Mouse (Mus musculus) forebrain, postnatal 0 days (tissue): Measurements from ENCODE around the gene Gm10799. TPM values are rescaled to one million over a fixed set of nuclear protein-coding genes. Genes with fewer than 3 reads are reported as not detected.

Source experiments
- ATAC-seq: fragments of 200-750 bp; cut with Nextera tagmentation; 2 replicates; pipeline ENCODE4 v1.8.0; 2017; ENCODE audit warnings: mild to moderate bottlenecking, moderate library complexity
- DNase-seq: peaks from one replicate; pipeline ENCODE4 v3.0.0-alpha.2; 2015
- H3K27ac ChIP-seq: fragments of 300-500 bp; sonication (generic); 2 replicates; pipeline ENCODE4 v1.5.1; 2014; ENCODE audit warnings: low read depth, mild to moderate bottlenecking, antibody characterized with exemption, low read length, moderate library complexity, mixed read lengths
- H3K27me3 ChIP-seq: fragments of 300-500 bp; sonication (generic); 2 replicates; pipeline ENCODE4 v1.6.1; 2014; ENCODE audit warnings: mild to moderate bottlenecking, low read length, mixed read lengths; ENCODE audit not compliant: insufficient read depth
- H3K36me3 ChIP-seq: fragments of 300-500 bp; sonication (generic); 2 replicates; pipeline ENCODE4 v1.6.1; 2014; ENCODE audit warnings: mild to moderate bottlenecking, moderate library complexity; ENCODE audit not compliant: insufficient read depth
- H3K4me1 ChIP-seq: fragments of 300-500 bp; sonication (generic); 2 replicates; pipeline ENCODE4 v1.6.1; 2014; ENCODE audit warnings: antibody characterized with exemption; ENCODE audit not compliant: insufficient read depth
- H3K4me2 ChIP-seq: fragments of 300-500 bp; sonication (generic); 2 replicates; pipeline ENCODE4 v1.6.1; 2014; ENCODE audit warnings: low read depth, mild to moderate bottlenecking, moderate library complexity
- H3K4me3 ChIP-seq: fragments of 300-500 bp; sonication (generic); 2 replicates; pipeline ENCODE4 v1.5.1; 2014; ENCODE audit warnings: low read depth, low read length, mixed read lengths
- H3K9ac ChIP-seq: fragments of 300-500 bp; sonication (generic); 2 replicates; pipeline ENCODE4 v1.6.1; 2014; ENCODE audit warnings: mild to moderate bottlenecking
- H3K9me3 ChIP-seq: fragments of 300-500 bp; sonication (generic); 2 replicates; pipeline ENCODE4 v1.6.1; 2016; ENCODE audit warnings: low read length
- CTCF ChIP-seq: sonication (generic); IDR thresholded peaks from 2 replicates; pipeline ENCODE4 v1.5.1; 2016; ENCODE audit warnings: antibody characterized with exemption, control low read depth, low read depth
- WGBS: fragments of 180-500 bp; shearing (Covaris S2); extraction: QIAGEN DNeasy Blood & Tissue Kit; methylation state at CpG from one replicate; pipeline ENCODE4 v1.1.7; 2014; 5-methylcytosine and 5-hydroxymethylcytosine counted together
- polyA plus RNA-seq: library from polyadenylated mRNA; unstranded; fragments of >200 nt; fragmentation: Nextera tagmentation; extraction: Ambion mirVana; gene quantifications from 2 replicates; pipeline ENCODE4 v1.2.1, GENCODE M21; 2015
- total RNA-seq: library from RNA; depleted of rRNA; stranded (reverse); fragments of >200 nt; gene quantifications from 2 replicates; pipeline ENCODE4 v1.2.3, GENCODE M21; 2014

Gene Gm10799
- total and polyA plus RNA-seq, 2 experiments from 2014 or later, result not detected

GRCm38 (mm10) chr2:104058381-104058780 lies 10.0 kb downstream of the Gm10799 start:
- Histone ChIP-seq H3K27ac (no peak overlapping the region), H3K27me3 (no peaks in the 10 kb centered on the region), H3K4me1 (no peaks in the 10 kb centered on the region), H3K36me3 (peaks cover 31% of the 10 kb centered on the region), H3K4me3 (no peak overlapping the region), H3K9me3 (no peaks in the 10 kb centered on the region), H3K9ac (no peak overlapping the region), H3K4me2 (no peak overlapping the region)
- WGBS, result 91% methylated on average over 1 of the region's 1 CpGs
- ATAC-seq, result no peak
- DNase-seq, result no peak
- no peak for TF ChIP-seq CTCF

- H3K27ac ChIP-seq, result no peak overlapping the region
- peaks cover 29% of the 10 kb centered on the region for H3K36me3 ChIP-seq
- 80% methylated on average over 1 of the region's 1 CpGs for WGBS
- no peak overlapping the region for H3K4me3 ChIP-seq
- no peak for TF ChIP-seq CTCF
- no peak for ATAC-seq
- no peaks in the 10 kb centered on the region for H3K4me1 ChIP-seq
- DNase-seq, result no peak
- no peak overlapping the region for H3K4me2 ChIP-seq
- H3K9me3 ChIP-seq, result no peaks in the 10 kb centered on the region
- H3K9ac ChIP-seq, result no peak overlapping the region
- H3K27me3 ChIP-seq, result no peaks in the 10 kb centered on the region
Measured at GRCm38 (mm10) chr2:104044479-104045080, 23.8 kb downstream of the Gm10799 start.

- H3K9ac ChIP-seq, result no peak overlapping the region
- no peaks in the 10 kb centered on the region for H3K9me3 ChIP-seq
- no peaks in the 10 kb centered on the region for H3K4me1 ChIP-seq
- ATAC-seq (no peak), DNase-seq (no peak)
- H3K36me3 ChIP-seq, result peaks cover 32% of the 10 kb centered on the region
- WGBS, result 49% methylated on average over 5 of the region's 5 CpGs
- no peak overlapping the region for H3K4me3 ChIP-seq
- H3K4me2 ChIP-seq, result no peak overlapping the region
- TF ChIP-seq CTCF, result no peak
- H3K27me3 ChIP-seq, result no peaks in the 10 kb centered on the region
- no peak overlapping the region for H3K27ac ChIP-seq
Measured at GRCm38 (mm10) chr2:104043624-104044478, 24.5 kb downstream of the Gm10799 start.

GRCm38 (mm10) chr2:104042766-104043165 lies 25.6 kb downstream of the Gm10799 start:
- no peak overlapping the region for H3K9ac ChIP-seq
- DNase-seq (no peak), ATAC-seq (no peak)
- H3K27ac ChIP-seq, result no peak overlapping the region
- 97% methylated on average over 15 of the region's 15 CpGs for WGBS
- H3K4me2 ChIP-seq, result no peak overlapping the region
- H3K36me3 ChIP-seq, result peaks cover 27% of the 10 kb centered on the region
- no peaks in the 10 kb centered on the region for H3K4me1 ChIP-seq
- no peaks in the 10 kb centered on the region for H3K9me3 ChIP-seq
- H3K4me3 ChIP-seq, result no peak overlapping the region
- no peak for TF ChIP-seq CTCF
- no peaks in the 10 kb centered on the region for H3K27me3 ChIP-seq

- Histone ChIP-seq H3K9ac (no peak overlapping the region), H3K4me2 (no peak overlapping the region), H3K4me3 (no peak overlapping the region), H3K36me3 (peaks cover 32% of the 10 kb centered on the region), H3K4me1 (no peaks in the 10 kb centered on the region), H3K27me3 (no peaks in the 10 kb centered on the region), H3K27ac (no peak overlapping the region), H3K9me3 (no peaks in the 10 kb centered on the region)
- DNase-seq (no peak), ATAC-seq (no peak)
- TF ChIP-seq CTCF, result no peak
- 66% methylated on average over 5 of the region's 5 CpGs for WGBS
Measured at GRCm38 (mm10) chr2:104041632-104042031, 26.7 kb downstream of the Gm10799 start.

GRCm38 (mm10) chr2:104038236-104038635 lies 30.1 kb downstream of the Gm10799 start:
- H3K4me2 ChIP-seq, result no peak overlapping the region
- DNase-seq (no peak), ATAC-seq (no peak)
- WGBS, result 73% methylated on average over 2 of the region's 2 CpGs
- no peak overlapping the region for H3K9ac ChIP-seq
- no peak overlapping the region for H3K27ac ChIP-seq
- no peaks in the 10 kb centered on the region for H3K9me3 ChIP-seq
- H3K4me1 ChIP-seq, result no peaks in the 10 kb centered on the region
- no peak overlapping the region for H3K4me3 ChIP-seq
- H3K36me3 ChIP-seq, result peaks cover 33% of the 10 kb centered on the region
- no peaks in the 10 kb centered on the region for H3K27me3 ChIP-seq
- no peak for TF ChIP-seq CTCF

GRCm38 (mm10) chr2:104036316-104036715 lies 32.0 kb downstream of the Gm10799 start:
- Histone ChIP-seq H3K27ac (no peak overlapping the region), H3K4me2 (no peak overlapping the region), H3K27me3 (no peaks in the 10 kb centered on the region), H3K4me1 (no peaks in the 10 kb centered on the region), H3K4me3 (no peak overlapping the region), H3K9me3 (no peaks in the 10 kb centered on the region), H3K9ac (no peak overlapping the region), H3K36me3 (peaks cover 36% of the 10 kb centered on the region)
- 36% methylated on average over 3 of the region's 3 CpGs for WGBS
- DNase-seq, result no peak
- no peak for ATAC-seq
- TF ChIP-seq CTCF, result no peak
